Mouse (Mus musculus) E14TG2a.4 (cell line): ENCODE measurements around the gene Krt36.

Experiments
- H3K27me3 ChIP-seq: 2 replicates; pipeline ENCODE4 v1.6.1; 2014; ENCODE audit warnings: low read length, control low read depth; ENCODE audit not compliant: insufficient read depth
- H3K36me3 ChIP-seq: 2 replicates; pipeline ENCODE4 v1.6.1; 2014; ENCODE audit warnings: low read length, control low read depth; ENCODE audit not compliant: insufficient read depth
- H3K4me1 ChIP-seq: replicated peaks from 2 replicates; pipeline ENCODE4 v1.6.1; 2014; ENCODE audit warnings: low read depth, low read length, control low read depth
- H3K4me3 ChIP-seq: replicated peaks from 2 replicates; pipeline ENCODE4 v1.5.1; 2014; ENCODE audit warnings: mild to moderate bottlenecking, low read length
- H3K9me3 ChIP-seq: 2 replicates; pipeline ENCODE4 v1.6.1; 2014; ENCODE audit warnings: low read length, control low read depth
- CTCF ChIP-seq: conservative IDR thresholded peaks from 2 replicates; pipeline ENCODE4 v1.5.1; 2014; ENCODE audit warnings: low read length
- NANOG ChIP-seq: IDR thresholded peaks from 2 replicates; pipeline ENCODE4 v1.6.1; 2014; ENCODE audit warnings: borderline replicate concordance, low read length, mixed read lengths
- POU5F1 ChIP-seq: IDR thresholded peaks from 2 replicates; pipeline ENCODE4 v1.6.1; 2014; ENCODE audit warnings: low read length, borderline replicate concordance

Krt36 gene

DNA sequence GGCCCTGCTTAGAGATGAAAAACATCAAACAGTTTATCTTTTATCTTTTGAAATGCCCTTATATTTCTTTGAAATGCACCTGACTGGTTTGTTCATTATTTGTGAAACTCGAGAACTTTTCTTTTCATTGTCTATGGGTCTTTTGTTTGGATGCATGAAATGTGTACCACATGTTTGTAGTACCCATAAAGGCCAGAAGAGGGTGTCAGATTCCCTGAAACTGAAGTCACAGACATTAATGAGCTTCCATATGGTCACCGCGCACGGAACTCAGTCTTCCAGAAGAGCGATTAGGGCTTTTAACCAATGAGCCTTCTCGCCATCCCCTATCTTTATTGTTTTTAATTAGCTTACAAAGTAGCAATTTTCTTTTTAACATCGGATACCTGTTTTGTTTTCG is 46.6 kb downstream of the Krt36 start:
- TF ChIP-seq CTCF (peak; percentile 69), NANOG (no peak)
- Histone ChIP-seq H3K36me3 (no peaks in the 10 kb centered on the region), H3K4me3 (no peak overlapping the region), H3K9me3 (no peaks in the 10 kb centered on the region), H3K4me1 (no peaks in the 10 kb centered on the region), H3K27me3 (peaks cover 7% of the 10 kb centered on the region; the same call in 1 of the 2 replicates)

DNA sequence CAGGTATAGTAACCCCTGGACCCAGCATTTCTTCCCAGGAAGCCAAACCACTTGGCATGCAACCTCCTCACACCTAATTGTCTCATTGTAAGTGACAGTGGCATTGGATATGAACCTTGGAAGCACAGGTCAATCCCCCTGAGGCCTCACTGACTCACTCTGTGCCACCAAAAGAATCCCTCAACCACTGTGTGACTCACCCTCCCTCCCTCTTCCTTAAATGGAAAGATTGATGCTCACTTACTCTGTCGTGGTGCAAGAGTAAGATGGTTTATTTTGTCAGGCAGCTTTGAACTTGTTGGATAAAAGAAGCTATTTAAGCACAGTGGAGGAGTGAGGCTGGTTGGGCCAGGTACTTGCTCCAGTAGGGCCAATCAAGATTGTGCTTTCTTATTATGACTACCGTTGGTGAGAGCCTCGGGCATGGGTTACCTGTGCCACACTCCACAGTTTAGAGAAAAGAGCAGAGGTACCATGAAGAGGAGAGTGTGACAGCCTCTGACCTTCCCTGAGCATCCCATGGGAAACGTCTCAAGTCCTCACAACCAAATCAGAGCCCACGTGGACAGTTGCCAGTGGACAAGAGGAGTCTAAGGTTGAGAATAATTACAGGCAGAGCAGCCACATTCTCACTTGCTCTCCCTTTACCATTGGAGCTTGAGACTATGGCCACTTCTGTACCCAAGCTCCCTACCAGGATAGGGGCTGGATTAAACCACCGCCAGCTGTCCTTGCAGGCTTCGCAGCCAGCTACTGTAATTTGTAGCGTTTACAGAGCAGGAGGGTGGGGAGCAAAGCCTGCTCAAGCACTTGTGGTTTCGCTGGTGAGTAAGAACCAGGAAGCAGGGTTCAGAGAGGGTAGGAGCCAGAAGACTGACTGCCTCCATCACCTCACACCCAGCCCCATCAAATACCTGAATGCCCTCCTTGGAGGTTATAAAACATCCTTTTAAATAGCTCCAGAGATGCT is 49.5 kb downstream of the Krt36 start:
- Histone ChIP-seq H3K36me3 (no peaks in the 10 kb centered on the region), H3K27me3 (peaks cover 7% of the 10 kb centered on the region; the same call in 1 of the 2 replicates), H3K4me3 (no peak overlapping the region), H3K9me3 (peaks cover 9% of the 10 kb centered on the region; the same call in 1 of the 2 replicates), H3K4me1 (no peaks in the 10 kb centered on the region)
- TF ChIP-seq CTCF = no peak
- TF ChIP-seq POU5F1 = no peak
- no peak for TF ChIP-seq NANOG
